Mouse (Mus musculus) layer of hippocampus, adult 9-11 months (tissue): Measurements from ENCODE around the gene Ctbp2.

Experiments used
- DNase-seq: peaks from one replicate; pipeline ENCODE4 v3.0.0; 2022

Gene Ctbp2

GRCm38 (mm10) chr7:133083936-133084614, 40.1 kb downstream of the Ctbp2 start:
- DNase-seq = no peak

DNA sequence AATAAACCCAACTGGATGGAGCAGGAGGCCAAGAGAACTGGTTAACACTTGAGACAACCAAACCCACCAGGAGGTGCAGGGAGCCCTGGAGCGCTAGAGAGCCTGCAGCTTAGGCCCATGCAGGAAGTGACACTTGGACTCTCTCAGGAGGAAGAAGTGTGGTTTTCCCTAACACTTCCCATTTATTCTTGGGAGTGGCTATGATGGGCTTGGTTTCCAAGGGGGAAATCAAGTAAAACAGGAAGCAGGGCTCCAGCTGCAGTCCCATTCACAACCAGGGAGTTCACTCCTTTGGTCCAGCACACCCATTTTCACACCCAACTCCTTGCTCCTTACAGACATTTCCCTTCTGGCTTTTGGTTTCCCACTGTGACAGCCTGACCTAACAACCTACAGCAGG, 45.2 kb downstream of the Ctbp2 start:
- DNase-seq = no peak

- DNase-seq = peak; percentile 43
Observed at GRCm38 (mm10) chr7:133074462-133075133, 49.6 kb downstream of the Ctbp2 start.

GRCm38 (mm10) chr7:133073147-133073651, 51.0 kb downstream of the Ctbp2 start:
- no peak for DNase-seq

GRCm38 (mm10) chr7:133072535-133072934, 51.6 kb downstream of the Ctbp2 start:
- no peak for DNase-seq

- no peak for DNase-seq
Observed at GRCm38 (mm10) chr7:133067321-133067841, 56.8 kb downstream of the Ctbp2 start.

DNA sequence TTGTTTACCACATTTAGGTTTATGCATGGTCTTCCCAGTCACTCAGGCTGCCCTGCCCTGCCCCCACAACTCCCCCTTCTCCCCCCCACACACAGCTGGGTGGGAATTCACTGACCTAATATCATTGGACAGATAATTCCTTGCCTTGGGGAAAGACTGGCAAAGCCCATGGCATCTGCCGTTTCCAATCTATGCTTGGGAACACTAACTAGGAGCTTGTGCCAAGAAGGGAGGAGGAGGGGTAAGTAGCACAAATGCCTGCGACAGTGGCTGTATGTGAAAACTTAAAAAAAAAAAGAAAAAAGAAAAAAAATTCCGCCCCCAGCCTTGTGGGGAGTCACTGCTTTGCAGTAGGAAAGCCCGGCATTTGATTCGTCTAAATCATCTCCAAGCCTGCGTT, 57.4 kb downstream of the Ctbp2 start:
- peak; percentile 85 for DNase-seq

GRCm38 (mm10) chr7:133062055-133062454, 62.1 kb downstream of the Ctbp2 start:
- no peak for DNase-seq

GRCm38 (mm10) chr7:133060170-133060569, 64.0 kb downstream of the Ctbp2 start:
- no peak for DNase-seq

- peak; percentile 53 for DNase-seq
Observed at GRCm38 (mm10) chr7:133059517-133060104, 64.5 kb downstream of the Ctbp2 start.

DNA sequence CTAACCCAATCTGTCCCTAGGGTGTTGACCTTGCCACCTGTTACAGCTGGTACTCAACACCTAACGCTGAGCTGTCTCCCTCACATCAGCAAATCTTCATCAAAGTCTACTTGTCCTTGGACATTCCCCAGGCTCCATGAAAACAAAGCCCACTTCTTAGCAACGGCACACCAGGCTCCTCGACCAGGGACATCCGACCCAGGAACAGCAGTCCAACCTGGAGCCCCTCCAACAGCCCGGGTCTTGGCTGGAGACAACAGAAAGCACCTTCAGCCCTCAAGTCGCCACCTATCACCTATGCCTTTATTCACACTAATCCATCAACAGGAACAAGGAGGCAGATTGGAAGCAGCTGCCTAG, 65.0 kb downstream of the Ctbp2 start:
- DNase-seq = no peak

DNA sequence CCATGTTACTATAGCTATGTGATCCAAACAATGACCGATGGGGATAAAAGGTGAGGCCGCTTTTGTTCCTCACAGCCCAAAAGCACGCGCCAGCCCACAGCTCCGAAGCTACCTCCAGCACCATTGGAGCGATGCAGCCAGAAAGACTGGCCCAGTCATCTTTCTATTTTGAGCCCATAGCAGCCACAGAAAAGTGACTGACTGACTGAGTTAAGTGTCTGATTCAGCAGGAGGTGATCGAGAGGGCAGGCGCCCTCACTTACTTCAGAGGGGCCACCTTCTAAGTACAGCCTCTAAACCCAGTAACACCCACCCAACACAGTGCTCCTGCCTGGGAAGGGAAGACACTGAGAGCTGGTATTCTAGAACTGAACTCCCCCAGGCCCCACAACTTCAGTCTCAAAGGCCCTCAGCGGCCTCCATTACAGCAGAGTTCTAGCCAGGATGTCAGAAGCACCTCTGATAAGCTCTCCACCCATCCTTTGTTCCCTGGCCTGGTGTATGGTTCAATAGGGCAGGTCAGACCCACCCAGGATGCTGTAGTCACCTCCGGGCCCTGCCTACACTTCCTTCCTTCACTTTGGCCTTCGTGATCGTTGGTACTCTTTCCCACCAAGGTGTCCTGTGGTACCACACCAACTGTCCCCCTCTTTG, 65.5 kb downstream of the Ctbp2 start:
- no peak for DNase-seq

GRCm38 (mm10) chr7:133056924-133057323, 67.2 kb downstream of the Ctbp2 start:
- no peak for DNase-seq

DNA sequence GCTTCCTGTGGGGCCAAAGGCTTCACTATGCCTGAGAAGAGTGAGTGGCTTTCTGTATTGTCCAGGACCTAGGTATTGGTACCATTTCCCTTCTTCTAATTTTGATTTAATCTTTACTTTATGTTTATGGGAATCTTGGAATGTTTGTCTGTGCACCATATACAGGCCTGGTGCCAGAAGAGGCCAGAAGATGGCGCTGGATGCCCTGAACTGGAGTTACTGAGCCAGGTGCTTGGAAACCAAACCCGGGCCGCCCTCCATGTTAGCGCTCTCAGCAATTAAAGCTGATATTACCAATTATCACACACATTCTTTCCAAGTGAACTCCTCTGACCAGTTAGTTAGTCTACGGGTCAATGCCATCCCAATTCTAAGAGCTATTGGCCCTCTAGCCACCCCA, 69.7 kb downstream of the Ctbp2 start:
- no peak for DNase-seq

GRCm38 (mm10) chr7:133053757-133054156, 70.4 kb downstream of the Ctbp2 start:
- DNase-seq = no peak

GRCm38 (mm10) chr7:133052819-133053218, 71.3 kb downstream of the Ctbp2 start:
- peak; percentile 84 for DNase-seq

DNA sequence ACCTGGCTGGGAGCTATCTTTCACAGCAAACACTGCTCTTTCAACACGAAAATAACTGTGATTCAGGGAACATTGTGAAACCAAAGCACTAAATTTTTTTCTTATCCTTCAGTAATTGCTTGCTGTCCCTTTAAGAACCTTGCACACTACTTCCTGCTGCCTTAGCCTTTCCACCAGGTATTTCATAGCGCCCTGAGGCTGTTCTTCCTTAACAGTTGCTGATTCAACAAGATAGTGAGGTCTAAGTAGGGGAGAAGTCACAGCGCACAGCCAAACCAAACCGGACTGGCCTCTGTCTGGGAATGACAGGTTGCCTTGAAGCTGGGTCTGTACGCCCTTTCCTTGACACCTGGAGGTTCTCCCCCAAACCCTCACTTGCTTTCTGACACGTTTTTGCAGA, 73.5 kb downstream of the Ctbp2 start:
- DNase-seq = no peak

DNA sequence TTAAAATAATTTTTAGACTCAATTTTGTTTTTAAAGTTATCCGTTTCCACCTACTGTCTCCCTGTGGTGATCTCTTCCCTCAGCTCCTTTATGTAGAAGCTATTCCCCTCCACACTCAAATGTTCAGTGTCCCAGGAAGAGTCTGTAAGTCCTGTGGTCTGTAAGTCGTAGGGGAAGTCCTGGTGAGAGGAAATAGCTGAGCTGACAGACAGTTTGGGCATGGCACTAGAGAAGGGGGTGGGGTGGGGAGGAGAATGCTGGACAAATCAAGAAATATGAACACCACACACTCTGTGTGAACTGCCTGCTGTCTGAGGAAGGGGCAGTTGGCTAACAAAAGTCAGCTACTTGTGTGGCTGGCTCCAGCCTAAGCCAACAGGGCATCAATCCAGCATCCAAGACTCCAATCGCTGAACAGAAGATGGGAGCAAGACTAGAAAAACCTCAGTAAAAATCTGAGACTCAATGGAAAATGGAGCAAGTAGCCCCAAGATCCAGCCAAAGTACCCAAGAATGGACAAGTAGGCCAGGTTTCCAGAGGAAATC, 76.0 kb downstream of the Ctbp2 start:
- no peak for DNase-seq

DNA sequence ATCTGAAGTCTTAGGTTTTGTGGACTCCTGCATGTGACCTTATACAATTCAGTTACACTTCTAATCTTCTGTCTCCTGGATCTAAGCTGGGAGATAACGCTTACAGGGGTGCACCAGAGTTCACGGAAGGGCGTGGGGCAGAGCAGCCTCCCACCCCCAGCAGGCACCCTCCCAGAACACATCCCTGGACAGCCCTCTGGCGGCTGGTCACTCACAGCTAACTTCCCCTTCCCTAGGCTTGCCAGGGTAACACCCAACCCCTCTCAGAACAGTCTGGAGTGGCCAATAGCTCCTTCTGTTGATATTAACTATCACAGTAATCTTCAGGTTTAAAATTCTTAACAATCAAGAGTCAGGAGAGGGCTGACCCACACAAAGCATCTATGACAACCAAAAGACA, 76.9 kb downstream of the Ctbp2 start:
- no peak for DNase-seq

GRCm38 (mm10) chr7:133044721-133045120, 79.4 kb downstream of the Ctbp2 start:
- DNase-seq = no peak

DNA sequence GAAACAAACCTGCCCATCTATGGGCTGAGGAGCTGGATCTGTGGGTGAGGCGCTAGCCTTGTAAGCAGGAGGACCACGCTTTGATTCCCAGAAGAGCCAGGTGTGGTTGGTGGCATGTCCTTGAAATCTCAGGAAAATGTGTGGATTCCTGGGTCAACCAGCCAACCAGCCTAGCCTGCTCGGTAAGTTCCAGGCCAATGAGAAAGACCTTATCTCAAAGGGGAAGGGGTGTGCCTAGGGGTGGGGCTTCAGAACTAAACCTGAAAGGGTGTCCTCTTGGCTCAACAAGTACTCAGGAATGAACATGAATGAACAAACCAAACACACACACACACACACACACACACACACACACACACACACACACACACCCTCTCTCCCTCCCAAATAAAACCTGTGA, 82.4 kb downstream of the Ctbp2 start:
- no peak for DNase-seq

DNA sequence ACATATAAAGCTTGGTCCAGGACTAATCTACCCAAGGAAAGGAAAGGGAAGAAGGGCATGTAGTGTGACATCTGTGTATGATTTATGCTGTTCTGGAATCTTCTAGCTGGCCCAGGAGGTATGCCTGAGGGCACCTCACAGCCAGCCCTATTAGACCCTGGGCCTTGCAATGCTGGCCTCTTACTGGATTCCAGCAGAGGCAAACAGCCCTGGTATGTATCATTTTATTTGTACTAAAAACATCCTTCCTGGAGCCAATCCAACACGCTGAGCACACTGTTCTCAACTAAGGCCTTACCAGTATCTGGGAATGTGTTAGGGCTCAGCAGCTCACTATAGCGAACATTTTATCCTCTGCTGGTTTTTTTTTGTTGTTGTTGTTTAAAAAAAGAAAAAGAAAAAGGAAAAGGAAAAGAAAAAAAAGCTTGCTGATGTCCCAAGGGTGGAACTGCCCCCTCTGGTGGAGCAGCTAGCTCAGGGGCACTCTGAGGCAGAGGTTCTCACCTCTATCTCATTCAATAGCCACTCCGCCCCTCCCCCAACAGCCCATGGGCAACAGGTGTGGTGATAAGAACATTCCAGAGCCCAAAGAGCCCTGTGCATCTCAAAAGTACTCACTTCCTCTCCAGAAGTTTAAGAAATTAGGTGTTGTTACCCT, 83.3 kb downstream of the Ctbp2 start:
- DNase-seq = no peak
